Mouse (Mus musculus): ENCODE results near the gene Pla1a. TPM values are rescaled to one million over a fixed set of nuclear protein-coding genes. Genes with fewer than 3 reads are reported as not detected.
A peak's percentile ranks its signal among the peaks of the same experiment; 100 is the strongest.
"Not testable (repeated sequence)": the region's sequence is repeated elsewhere in the genome, so short reads cannot be mapped to it uniquely, and the experiment has no call there.

Gene Pla1a
- total RNA-seq (2022): 1 to 10 TPM in 3 of 4 experiments, under 1 TPM in 1; 0.78 to 2.0 (median 1.9) TPM

DNA sequence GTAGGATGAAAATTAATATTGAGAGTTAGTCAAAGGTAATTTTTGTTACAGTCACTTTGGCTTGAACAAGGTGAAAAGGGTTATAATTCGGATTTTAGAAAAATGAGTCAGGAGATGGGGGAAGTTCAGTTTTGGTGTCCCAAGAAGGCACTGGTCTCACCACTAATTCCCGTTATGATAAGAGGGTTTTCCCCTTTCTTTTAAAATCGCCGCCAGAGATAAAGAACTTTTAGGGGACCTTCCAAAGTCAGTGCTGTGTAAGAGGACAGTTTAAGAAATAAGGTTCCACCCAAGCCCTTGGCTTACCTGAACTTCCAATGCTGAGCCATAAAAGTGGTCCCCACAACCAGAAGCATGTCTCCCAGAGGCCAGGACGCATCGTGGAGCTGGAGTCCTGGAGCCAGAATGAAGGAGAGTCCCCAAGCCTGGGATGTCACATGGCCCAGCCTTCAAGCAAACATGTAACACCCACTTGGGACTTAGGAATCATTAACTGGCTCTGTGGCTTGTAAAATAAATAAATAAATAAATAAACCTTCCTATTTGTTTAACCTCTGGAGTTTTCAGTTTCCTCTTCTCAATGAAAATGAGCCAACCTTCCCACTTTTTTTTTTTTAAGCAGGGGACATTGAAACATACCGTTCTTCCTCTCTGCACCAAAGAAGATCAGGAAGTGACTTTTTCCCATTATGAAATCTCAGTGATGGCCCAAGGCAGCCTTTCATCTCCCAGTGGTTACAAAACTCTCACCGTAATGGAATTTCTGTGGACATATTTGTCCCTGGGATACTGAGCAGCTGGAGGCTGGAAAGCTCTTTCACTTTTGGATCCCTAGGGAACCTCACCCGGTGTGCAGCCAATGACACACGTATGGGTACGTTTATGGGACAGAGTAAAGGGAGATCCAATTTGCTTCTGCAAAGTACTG is at the start of gene Pla1a:
TSS of gene Pla1a (minus strand) at position 648 of the 928 bp plus-strand sequence.
- no peak for DNase-seq (ENCODE audit: low spot score in 2 of 2)

DNA sequence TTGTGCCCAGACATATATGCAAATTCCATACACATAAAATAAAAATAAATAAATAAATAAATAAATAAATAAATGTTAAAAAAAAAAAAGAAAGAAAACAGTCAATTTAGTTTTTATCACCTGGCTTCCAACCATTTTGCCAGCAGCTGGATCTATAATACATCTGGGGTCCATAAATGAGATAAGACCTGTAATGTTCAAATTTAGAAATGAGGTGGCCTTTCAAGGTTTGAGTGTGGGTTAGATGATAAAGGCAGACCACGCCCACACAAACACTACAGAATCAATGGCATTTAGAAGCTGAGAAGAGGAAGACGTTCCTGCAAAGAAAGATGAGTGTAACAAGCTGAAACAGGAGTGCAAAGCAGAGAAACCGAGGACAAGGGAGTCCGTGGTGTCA is 48.4 kb upstream of the Pla1a start:
- no peak for DNase-seq (ENCODE audit: low spot score in 2 of 2)

DNA sequence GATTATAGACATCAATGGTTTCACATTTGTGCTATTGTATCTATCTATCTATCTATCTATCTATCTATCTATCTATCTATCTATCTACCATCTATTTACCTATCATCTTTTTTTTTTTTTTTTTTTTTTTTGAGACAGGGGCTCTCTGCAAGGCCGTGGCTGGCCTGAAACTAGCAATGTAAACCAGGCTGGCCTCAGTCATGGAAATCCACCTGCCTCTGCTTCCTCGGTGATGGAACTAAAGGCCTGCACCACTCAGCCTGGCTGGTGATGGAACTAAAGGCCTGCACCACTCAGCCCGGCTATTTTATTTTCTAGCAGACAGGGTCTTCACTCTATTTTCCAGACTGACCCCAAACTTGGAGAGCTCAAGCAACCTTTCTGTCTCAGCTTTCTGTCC is 45.4 kb upstream of the Pla1a start:
- no peak for DNase-seq (ENCODE audit: low spot score in 2 of 2)

DNA sequence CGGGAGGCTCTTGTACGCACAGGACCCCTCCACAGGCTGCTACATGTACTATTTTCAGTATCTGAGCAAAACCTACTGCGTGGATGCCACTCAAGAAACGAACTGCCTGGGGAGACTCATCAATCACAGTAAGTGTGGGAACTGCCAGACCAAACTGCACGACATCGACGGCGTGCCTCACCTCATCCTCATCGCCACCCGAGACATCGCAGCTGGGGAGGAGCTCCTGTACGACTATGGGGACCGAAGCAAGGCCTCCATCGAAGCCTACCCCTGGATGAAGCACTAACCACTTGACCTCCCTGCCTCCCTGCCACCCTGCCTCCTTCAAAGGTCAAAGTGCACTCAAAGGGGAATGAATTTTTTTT is 44.3 kb upstream of the Pla1a start:
- DNase-seq (ENCODE audit: low spot score in 2 of 2): not testable (repeated sequence)

DNA sequence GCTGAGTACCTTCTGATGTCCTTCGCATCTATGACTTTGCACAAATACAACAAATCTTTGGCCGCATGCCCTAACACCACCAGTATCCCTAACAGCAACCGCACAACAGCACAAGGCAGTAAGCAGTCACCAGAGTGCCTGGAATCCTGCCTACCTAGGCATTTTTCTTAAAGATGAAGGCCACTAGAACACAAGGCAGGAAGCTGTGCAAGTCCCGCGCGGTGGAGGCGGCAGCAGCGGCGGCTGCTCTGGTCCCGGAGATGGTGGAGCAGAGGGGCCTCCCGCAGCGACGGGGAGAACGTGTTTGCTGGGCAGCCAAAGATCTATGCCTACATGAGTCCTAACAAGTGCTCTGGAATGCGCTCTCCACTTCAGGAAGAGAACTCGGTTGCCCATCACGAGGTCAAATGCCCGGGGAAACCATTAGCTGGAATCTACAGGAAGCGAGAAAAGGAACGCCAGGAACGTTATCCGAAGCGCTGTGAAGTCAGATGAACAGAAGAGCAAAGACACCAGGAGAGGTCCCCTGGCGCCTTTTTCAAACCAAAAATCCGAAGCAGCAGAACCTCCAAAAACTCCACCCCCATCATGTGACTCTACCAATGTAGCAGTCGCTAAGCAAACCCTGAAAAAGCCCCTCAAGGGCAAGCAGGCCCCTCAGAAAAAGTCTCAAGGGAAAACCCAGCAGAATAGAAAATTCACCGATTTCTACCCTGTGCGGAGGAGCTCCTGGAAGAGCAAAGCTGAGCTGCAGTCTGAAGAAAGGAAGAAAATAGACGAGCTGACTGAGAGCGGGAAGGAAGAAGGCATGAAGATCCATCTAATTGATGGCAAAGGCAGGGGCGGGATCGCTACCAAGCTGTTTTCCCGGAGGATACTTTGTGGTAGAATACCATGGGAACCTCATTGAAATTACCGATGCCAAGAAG is 43.6 kb upstream of the Pla1a start:
- DNase-seq (ENCODE audit: low spot score in 2 of 2): peak in 1 of 2 experiments; percentile 34

DNA sequence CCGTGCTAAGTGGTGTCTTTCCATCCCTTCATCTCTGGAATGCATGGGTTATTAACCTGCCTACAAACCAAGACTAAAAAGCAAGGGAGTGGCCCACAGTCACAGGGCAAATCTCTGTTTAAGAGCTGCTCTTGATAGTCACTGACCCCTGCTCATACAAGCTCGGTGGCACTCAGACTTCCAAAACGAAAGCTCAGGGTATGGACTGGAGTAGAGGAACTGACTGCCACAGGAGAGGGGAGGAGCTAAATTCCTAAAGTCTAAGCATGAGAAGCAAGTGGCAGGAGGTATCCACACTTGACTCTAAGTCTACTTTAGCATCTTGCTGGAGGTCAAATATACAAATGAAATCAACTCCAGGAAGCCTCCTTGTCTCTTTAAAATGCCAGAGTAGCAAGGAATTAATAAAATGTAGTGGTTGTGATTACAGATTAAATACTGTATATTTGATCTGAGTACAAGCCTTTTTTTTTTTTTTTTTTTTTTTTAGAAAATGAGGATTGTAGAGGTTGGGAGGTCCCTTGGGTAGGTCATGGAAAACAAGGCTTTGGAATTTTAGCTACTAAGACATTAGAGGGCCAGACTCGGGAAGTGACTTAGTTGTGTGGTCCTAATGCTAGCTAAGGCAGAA is 42.9 kb upstream of the Pla1a start:
- no peak for DNase-seq (ENCODE audit: low spot score in 2 of 2)

DNA sequence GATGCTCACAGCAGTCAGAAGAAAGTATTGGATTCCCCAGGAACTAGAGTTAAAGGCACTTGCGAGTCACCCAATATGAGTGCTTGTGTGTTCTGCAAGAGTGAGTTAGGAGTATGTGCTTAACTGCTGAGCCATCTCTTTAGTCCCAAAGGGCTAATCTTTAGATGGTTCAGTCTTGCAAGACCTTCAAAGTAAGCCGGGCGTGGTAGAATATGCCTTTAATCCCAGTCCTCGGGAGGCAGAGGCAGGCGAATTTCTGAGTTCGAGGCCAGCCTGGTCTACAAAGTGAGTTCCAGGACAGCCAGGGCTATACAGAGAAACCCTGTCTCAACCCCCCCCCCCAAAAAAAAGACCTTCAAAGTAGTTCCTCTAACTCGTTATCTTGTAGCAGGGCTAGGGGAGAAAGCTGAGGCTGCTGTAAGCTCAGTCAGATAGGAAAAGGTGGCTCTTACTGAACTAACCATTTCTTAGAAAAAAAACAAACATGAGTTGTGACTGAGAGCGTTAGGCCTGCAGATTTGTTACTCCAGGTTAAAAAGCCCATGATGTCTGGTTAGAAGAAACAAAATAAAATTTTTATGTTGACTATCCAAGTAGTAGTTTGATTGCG is 41.8 kb upstream of the Pla1a start:
- DNase-seq (ENCODE audit: low spot score in 2 of 2): no peak

DNA sequence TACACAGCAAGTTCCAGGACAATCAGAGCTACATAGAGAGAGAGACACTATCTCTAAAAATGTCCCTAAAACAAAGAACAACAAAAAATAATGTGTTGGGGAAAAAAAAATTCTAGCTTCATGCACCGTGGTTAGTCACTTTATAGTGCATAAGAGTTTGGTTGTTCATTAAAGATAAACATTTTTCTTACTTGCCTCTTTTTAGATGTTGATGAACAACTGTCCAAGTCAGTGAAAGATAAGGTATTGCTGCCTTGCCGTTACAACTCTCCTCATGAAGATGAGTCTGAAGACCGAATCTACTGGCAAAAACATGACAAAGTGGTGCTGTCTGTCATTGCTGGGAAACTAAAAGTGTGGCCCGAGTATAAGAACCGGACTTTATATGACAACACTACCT is 40.7 kb upstream of the Pla1a start:
- DNase-seq (ENCODE audit: low spot score in 2 of 2): no peak

DNA sequence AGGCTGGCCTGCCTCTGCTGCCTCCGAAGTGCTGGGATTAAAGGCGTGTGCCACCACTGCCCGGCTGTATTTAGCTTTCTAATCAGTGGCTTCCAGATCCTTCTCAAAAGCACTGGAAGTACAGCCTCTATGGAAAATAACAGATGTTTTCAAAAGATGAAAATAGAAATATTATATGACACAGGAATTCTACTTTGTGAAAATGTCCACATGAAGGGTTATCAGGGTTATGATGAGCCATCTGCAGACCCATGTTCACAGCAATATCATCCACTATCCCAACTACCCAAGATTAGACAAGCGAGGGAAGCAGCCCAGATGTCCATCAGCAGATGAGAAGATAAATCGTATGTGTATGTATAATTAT is 39.5 kb upstream of the Pla1a start:
- no peak for DNase-seq (ENCODE audit: low spot score in 2 of 2)

DNA sequence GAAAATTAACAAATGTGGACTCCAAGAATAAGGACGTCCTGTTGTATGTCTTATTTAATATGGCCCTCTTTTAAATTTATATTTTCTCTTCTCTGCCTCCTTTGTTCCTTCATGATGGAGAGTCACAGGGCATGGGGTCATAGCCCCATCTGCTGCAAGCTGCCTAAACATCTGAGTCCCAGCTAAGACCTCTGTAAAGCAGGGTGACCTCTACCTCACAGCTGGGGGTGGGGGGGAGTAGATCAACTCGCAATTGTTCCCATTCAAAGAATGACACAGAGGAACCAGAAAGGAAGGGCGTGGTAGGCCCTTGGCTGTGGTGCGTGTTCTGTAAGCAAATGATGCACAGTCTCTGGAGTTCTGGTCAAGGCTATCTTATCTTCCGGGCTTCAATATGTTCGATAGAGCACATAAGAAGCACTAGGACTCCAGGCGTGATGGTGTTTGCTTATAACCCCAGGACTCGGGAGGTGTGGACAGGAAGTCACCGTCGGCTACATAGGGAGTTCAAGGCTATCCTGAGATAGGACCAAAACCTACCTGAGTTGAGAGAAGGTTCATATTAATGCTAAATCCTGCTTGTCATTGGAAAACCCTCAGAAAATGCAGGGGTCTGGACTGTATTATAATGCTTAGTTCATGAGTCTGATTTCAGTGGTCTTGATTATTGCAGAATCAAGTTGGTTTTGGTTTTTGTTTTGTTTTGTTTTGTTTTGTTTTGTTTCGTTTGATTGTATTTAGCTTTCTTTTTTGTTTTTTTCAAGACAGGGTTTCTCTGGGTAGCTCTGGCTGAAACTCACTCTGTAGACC is 39.0 kb upstream of the Pla1a start:
- no peak for DNase-seq (ENCODE audit: low spot score in 2 of 2)

DNA sequence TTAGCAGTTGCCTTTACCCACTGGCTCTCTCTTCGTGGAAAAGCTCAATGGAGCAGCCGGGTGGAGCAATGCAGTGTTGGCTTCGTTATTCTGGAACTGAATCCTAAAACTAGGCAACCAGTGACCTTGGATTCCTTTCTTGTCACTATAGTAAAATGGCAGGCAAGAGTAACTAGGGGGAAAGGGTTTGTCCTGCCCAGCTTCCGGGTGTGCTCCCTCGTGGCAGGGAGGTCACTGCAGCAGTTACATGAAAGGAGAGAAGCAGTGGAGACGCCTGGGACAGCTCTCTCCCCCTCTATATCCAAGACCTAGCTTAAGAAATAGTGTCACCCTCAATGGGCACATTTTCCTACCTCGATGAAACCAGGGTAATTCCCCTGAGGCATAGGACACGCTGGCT is 36.5 kb upstream of the Pla1a start:
- DNase-seq (ENCODE audit: low spot score in 2 of 2): no peak

DNA sequence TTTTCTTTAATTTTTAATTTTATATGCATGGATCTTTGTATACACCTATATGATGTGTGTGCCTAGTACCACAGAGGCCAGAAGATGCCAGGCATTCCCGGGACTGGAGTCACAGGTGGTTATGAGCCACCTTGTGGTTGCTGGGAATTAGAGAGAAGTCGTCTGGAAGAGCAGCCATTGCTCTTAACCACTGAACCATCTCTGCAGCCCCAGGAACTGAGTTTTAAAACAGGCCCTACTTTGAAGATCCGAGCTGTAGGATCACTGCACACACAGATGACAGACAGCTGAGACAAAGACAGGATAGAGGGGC is 35.7 kb upstream of the Pla1a start:
- no peak for DNase-seq (ENCODE audit: low spot score in 2 of 2)

DNA sequence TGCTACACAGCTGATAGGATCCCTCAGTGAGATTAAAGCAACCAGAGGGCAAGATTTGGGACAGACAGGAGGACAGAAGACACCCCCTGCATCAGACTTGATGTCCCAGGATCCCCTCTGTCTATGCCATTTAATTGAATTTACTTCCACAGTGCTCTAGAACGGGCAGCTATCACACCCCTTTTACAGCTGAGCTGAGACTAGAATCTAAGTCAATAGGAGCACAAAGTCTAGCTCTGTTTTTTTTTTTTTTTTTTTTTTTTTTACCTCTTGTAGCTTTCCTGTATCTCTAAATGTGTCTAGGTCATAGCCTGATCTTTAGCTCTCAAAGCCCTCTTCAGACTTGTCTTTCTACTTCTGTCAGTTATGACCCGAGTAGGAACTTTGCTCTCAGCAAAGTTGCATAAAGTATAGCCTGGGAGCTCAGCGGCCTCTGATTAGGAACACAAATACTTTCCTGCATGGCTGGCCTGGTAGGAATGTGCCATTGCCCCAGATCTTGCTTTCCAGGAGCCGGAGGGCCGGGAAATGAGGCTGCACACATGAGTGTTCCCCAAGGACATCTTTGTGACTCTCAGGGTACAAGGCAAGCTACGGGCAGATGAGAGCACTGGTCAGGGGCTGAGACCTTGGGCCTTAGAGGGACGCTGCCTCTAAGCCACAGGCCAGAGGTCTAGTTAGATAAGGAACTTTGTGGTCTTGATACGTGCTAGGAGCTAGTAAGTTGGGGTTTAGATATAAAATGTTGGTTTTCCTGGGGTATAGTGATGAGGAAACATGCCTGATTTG is 35.2 kb upstream of the Pla1a start:
- DNase-seq (ENCODE audit: low spot score in 2 of 2): no peak

DNA sequence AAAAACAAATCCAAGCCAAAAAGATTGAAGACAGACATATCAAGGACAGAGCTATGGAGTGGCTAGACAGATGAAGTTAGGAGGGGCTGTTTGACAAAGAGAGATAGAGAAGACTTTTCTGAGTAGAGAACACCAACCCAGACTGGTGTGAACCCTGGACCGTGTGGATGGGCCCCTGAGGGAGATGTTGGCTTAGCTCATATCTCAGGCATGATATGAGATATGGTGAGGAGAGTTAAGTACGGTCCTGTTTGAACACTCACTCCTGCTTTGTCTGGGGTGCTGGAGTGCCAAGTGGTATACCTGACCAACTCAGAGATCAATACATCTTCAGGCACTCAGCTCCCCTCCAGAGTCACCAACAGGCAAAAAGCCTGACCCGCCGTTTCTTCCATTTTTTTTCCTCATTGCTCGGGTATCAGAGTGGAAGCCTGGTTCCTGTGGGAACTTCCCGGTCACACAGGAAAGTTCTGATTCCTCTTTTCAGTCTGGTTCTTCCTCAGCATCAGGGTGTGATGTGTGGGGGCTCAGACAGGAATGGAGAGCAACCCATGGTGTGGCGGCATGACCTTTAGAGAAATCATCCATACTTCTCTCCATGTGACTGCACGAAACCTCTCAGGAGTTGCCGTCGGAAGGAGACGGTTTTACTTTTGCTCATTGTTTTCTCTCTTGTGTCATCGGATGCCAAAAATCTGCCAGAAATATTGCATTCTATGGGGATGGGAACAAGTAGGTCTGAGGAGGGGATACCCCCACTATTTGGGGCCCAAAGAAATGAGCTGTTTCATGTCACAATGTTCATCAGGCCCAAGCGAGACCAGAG is 34.4 kb upstream of the Pla1a start:
- DNase-seq (ENCODE audit: low spot score in 2 of 2): no peak

DNA sequence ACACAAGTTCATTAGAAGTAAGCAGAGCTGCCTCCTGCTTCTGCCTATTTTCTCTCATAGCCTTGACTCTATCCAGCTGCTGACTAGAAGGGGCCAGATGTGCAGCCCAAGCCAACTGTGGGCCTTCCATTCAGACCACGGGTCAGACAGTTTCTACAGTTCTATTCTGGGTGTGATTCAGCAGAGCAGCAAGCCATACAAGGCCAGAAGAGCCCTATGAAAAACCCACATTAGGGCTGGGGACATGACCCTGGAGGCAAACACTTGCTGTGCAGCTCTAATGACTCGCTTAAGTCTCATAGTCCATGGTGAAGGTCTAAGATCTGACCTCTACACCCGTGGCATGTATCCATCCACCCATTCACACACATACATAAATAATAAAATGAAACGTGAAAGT is 33.1 kb upstream of the Pla1a start:
- DNase-seq (ENCODE audit: low spot score in 2 of 2): no peak

DNA sequence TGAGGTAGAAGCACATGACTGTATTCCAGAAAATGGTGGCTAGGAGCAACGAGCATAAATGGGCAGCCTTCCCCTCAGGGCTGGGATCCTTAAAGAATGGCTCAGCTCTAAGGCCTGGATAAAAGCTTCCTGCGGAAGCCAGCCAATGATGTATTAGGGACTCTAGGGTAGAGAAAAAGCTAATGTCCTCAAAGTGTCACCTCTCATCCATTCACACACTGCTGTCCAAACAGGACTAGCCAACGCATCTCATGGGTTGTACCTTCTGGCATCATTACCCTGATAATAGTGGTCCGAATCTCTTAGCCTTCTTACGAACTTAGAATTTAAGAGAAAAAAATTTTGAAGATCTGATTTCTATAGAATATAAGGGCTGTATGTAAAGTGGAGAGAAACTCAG is 30.4 kb upstream of the Pla1a start:
- DNase-seq (ENCODE audit: low spot score in 2 of 2): no peak

DNA sequence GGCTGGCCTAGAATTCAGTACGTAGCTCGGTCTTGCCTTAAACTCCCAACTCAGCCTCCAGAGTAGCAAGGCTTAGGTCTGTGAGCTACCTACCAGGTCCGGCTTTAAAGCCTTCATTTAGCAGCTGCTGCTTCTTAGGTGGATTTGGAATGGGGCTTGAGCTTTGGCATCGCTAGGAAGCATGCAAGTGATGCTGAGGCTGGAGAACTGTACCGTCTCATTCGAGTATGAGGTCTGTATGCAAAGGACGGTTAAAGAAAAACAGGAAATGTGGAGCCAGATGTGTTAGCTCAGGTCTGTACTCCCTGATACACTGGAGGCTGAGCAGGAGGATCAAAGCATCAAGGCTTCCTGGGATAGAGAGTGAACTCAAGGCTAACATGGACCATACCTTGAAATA is 29.2 kb upstream of the Pla1a start:
- no peak for DNase-seq (ENCODE audit: low spot score in 2 of 2)

DNA sequence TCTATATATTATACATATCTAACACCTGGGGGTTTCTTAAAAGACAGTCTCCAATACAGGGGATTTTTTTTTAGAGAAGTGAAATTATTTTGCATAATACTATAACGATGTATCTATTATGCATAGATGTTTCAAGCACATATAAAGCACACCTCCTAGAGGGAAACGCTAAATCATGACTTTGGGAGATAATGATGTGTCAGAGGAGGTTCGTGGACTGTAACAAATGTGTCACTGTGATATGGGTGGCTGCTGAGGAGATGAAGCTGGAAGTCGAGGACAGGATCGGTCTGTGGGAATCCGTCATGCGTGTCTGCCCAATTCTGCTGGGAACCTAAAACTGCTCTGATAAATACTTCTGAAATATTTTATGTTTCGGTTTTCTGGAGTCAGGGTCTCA is 28.8 kb upstream of the Pla1a start:
- no peak for DNase-seq (ENCODE audit: low spot score in 2 of 2)

DNA sequence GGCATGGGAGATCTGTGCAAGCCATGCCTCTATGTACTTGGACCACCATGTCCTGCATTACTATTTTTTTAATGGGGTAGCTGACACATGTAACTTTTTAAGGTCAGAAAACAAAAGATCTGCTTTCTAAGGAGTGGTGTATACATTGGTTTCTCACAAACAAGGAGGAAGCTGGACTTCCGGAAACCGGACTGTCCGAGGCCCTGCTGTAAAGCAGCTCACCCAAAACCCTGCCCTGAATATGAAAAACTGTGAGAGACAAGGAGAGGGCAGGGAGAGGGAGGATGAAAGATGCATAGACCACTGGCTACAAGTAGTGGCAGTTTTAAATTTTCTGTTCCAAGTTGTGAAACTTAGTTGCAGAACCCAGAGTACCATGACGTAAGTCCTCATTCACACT is 27.0 kb upstream of the Pla1a start:
- no peak for DNase-seq (ENCODE audit: low spot score in 2 of 2)
